Mouse (Mus musculus) layer of hippocampus, postnatal 10 days (tissue): ENCODE measurements around the gene Cox8c. TPM values are rescaled to one million over a fixed set of nuclear protein-coding genes. Genes with fewer than 3 reads are reported as not detected.

Experiments used
- DNase-seq, 2 experiments: peaks; one replicate each; pipeline ENCODE4 v3.0.0; 2021; ENCODE audit warnings: low spot score in 2 of 2
- long read RNA-seq: library from polyadenylated mRNA; stranded (forward); transcript quantifications from one replicate; pipeline ENCODE4 v2.0.0, GENCODE M21; 2023
- total RNA-seq, 2 experiments: library from RNA; stranded (reverse); gene quantifications; 2 replicates each; pipeline ENCODE4 v1.2.3; 2021

The Cox8c gene
- not detected for total RNA-seq
- long read RNA-seq, result 0 reads

- DNase-seq, result no peak
These were observed at the start of gene Cox8c for GRCm38 (mm10) chr12:102899091-102899490. Gene Cox8c, plus strand, starts transcription at chr12:102899316.

GRCm38 (mm10) chr12:102860806-102861205 is 38.3 kb upstream of the Cox8c start:
- no peak for DNase-seq

- DNase-seq, result no peak
These were observed 29.3 kb upstream of the Cox8c start for GRCm38 (mm10) chr12:102869802-102870201.

- DNase-seq, result no peak
These were observed 28.6 kb upstream of the Cox8c start for GRCm38 (mm10) chr12:102870527-102870926.

- peak in 1 of 2 experiments; percentile 38 for DNase-seq
These were observed 21.6 kb upstream of the Cox8c start for GRCm38 (mm10) chr12:102877301-102878030.

GRCm38 (mm10) chr12:102878031-102878823 is 20.9 kb upstream of the Cox8c start, which contains the start of gene Btbd7:
Gene Btbd7, minus strand, starts transcription at chr12:102878471.
- peak; percentile 98 for DNase-seq

GRCm38 (mm10) chr12:102878901-102879300 is 20.2 kb upstream of the Cox8c start:
- DNase-seq, result peak in 1 of 2 experiments; percentile 26

- DNase-seq, result peak; percentile 43 to 65
These were observed 13.4 kb upstream of the Cox8c start for GRCm38 (mm10) chr12:102885735-102886134.

GRCm38 (mm10) chr12:102887366-102887765 is 11.8 kb upstream of the Cox8c start:
- no peak for DNase-seq

- DNase-seq, result no peak
These were observed 10.5 kb upstream of the Cox8c start for GRCm38 (mm10) chr12:102888568-102888967.

- peak; percentile 15 to 21 for DNase-seq
These were observed 9.1 kb downstream of the Cox8c start for GRCm38 (mm10) chr12:102908191-102908590.

- no peak for DNase-seq
These were observed 17.0 kb downstream of the Cox8c start for GRCm38 (mm10) chr12:102916073-102916472.

- DNase-seq, result no peak
These were observed 30.6 kb downstream of the Cox8c start for GRCm38 (mm10) chr12:102929764-102930163.

- DNase-seq, result no peak
These were observed 31.2 kb downstream of the Cox8c start for GRCm38 (mm10) chr12:102930335-102930734.

GRCm38 (mm10) chr12:102930789-102931188 is 31.7 kb downstream of the Cox8c start:
- no peak for DNase-seq

- DNase-seq, result no peak
These were observed 36.8 kb downstream of the Cox8c start for GRCm38 (mm10) chr12:102935892-102936291.

GRCm38 (mm10) chr12:102945571-102945970 is 46.5 kb downstream of the Cox8c start:
- no peak for DNase-seq

- DNase-seq, result no peak
These were observed 48.7 kb downstream of the Cox8c start for GRCm38 (mm10) chr12:102947826-102948225.

GRCm38 (mm10) chr12:102948778-102949394 is 49.8 kb downstream of the Cox8c start, which contains the start of gene Unc79:
Gene Unc79, plus strand, starts transcription at chr12:102948859.
- peak; percentile 77 to 84 for DNase-seq

- peak; percentile 73 to 76 for DNase-seq
These were observed 50.5 kb downstream of the Cox8c start for GRCm38 (mm10) chr12:102949395-102950208.
